Mouse (Mus musculus) urinary bladder, postnatal 0 days (tissue): ENCODE results near the gene Olfr770. TPM values are rescaled to one million over a fixed set of nuclear protein-coding genes. Genes with fewer than 3 reads are reported as not detected.

Experiments
- polyA plus RNA-seq: library from polyadenylated mRNA; unstranded; fragments of >200 nt; fragmentation: Nextera tagmentation; extraction: Ambion mirVana; gene quantifications from 2 replicates; pipeline ENCODE4 v1.2.1, GENCODE M21; 2015

Olfr770 gene
- not detected in 2 replicates for polyA plus RNA-seq

DNA sequence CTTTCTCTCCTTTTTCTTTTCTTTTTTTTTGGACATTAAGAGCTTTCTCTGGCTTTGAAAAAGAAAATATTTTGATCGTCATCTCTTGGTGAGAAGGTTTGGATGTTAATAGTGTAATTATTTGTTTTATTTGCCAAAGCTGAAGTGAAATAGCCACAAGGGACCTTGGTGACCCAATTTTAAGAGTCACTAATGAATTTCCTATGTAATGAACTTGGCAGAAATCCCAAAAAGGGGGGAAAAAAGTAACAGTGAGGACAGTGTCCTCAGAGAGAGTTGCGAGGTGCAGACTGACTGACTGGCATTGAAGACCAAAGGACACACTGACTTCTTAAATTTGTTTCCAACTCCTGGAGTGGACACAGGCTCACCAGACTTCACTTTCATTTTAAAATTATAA lies at the start of gene Olfr770:
TSS of gene Olfr770 (minus strand) at position 101 of the 400 bp plus-strand sequence.

DNA sequence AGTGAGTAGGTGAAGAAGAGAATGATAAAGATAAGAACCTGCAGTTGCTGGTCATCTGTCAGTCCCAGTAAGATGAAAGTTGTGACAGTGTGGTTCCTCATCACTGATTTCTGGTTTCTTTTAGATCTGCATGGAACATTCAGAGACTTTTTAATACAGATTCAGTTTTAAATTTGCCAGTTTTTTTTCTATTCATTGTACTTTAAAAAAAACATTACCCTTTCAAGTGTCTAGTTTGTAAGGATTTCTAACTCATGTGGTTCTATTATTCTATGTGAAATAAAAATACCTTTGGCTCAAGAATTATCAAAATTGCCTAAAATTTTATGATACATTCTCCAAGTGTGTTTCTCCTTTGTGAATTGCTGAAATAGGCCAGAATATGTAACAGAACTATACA lies 48.5 kb upstream of the Olfr770 start, which contains the start of gene Olfr773:
TSS of gene Olfr773 (minus strand) at position 101 of the 400 bp plus-strand sequence.

DNA sequence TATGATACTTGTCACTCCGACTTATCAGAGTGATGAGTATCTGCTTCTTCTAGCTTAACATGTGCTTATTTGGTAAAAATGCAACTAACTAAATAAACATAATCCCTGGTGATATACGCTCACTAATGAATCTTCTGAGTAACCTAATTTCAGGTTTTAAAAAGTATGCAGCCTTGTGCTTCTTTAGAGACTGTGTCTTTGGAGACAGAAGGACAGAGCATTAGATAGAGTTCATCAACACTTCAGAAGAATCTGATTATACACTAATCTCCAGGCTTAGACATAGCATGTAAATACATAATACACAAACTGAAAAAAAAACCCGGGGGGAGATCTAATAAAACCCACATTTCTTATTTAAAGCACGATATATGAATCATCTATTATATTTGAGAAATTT lies 39.0 kb upstream of the Olfr770 start, which contains the start of gene Olfr772:
TSS of gene Olfr772 (minus strand) at position 101 of the 400 bp plus-strand sequence.

DNA sequence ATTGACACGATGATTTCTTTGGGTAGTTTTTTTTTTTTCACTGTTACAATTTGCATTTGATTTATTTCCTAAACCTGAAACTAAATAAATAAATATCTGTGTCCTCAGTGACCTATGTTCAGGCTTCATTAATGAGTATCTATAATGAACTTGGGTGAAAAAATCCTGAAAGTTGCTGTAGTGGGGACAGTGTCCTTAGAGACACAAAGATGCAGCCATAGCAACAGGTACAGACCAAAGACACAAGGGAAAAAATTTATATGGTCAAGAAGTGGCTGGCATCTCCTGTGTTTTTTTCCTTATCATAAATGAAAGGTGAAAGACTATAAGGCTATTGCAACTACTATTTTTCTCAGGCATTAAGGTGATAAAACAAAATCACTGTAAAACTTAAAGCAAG lies 25.9 kb upstream of the Olfr770 start, which contains the start of gene Olfr771:
TSS of gene Olfr771 (minus strand) at position 101 of the 400 bp plus-strand sequence.

DNA sequence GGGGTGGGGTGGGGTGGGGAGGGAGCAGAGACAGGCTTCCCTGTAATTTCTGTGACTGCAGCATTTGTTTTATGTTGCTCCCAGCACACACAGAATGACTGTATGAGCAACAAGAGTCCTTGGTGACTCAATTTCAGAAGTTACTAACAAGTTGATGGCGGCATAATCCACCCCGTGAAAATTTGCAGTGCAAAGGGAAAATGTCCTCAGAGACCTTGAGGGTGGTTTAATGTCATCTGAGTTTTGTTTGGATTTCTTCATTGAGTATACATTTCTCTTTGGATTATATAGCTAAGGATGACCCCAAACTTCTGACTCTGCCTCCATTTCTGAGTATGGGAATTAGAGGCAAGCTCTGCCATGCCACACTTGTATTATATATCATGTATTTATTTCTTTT lies 21.0 kb downstream of the Olfr770 start, which contains the start of gene Olfr769:
TSS of gene Olfr769 (minus strand) at position 101 of the 400 bp plus-strand sequence.

DNA sequence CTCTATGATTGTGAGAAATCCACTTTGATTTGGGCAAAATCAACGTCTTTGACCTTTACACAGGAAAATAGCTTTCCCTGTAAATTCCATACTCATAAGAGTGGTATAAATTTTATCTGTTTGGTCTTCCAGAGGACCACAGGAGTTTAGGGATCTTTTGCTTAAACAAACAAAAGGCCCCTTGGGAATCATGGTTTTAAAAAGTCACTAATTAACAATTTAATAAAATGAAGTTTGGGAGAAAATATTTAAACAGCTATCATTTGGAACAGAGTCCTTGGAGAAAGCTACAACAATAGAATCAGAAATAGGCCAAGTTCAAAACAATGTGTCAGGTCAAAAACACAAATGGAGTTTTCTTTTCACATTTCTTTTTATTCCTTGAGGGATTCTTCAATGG lies 39.5 kb downstream of the Olfr770 start, which contains the start of gene Olfr768:
TSS of gene Olfr768 (minus strand) at position 101 of the 400 bp plus-strand sequence.

DNA sequence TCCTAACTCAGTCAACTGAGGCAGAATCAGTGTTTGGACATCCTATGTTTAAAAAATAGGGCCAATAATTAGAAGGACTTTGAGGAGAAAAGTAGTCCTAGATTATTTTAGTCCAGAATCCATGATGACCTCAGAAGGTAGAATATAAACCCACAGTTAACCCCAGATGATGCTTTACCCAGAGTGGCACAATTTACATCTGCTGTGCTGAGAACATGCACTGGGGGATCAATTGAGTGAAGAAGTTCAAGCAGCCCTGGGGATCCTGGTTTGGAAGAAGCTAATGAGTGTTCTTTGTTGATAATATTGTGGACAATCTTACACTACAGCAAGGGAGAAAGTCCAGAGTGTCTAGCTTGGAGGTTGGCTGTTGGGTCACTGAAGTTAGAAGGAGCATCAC lies 56.0 kb downstream of the Olfr770 start, which contains the start of gene Olfr767:
TSS of gene Olfr767 (minus strand) at position 101 of the 400 bp plus-strand sequence.

Other genes starting within 250 kb of the Olfr770 start
- gene Gdf11, start 247.3 kb downstream of the Olfr770 start, polyA plus RNA-seq, result 1.6 and 1.7 TPM in 2 replicates
- gene Cd63, start 238.0 kb downstream of the Olfr770 start, polyA plus RNA-seq, result 982 and 1,003 TPM in 2 replicates
- gene Rdh5, start 216.1 kb downstream of the Olfr770 start, polyA plus RNA-seq, result 12.6 and 16.5 TPM in 2 replicates
- 308 and 318 TPM in 2 replicates for gene Bloc1s1, start 215.0 kb downstream of the Olfr770 start, polyA plus RNA-seq
- 28.2 and 36.5 TPM in 2 replicates for gene Itga7, start 205.2 kb downstream of the Olfr770 start, polyA plus RNA-seq
- gene Mettl7b, start 178.0 kb downstream of the Olfr770 start, polyA plus RNA-seq, result 0.34 and 0.73 TPM in 2 replicates
- not detected in 2 replicates for gene Olfr9, start 149.6 kb downstream of the Olfr770 start, polyA plus RNA-seq
- not detected in 2 replicates for gene Olfr763, start 128.2 kb downstream of the Olfr770 start, polyA plus RNA-seq
- gene Olfr764-ps1, start 99.1 kb downstream of the Olfr770 start, polyA plus RNA-seq, result not detected in 2 replicates
- gene Olfr765, start 89.0 kb downstream of the Olfr770 start, polyA plus RNA-seq, result not detected in 2 replicates
- not detected in 2 replicates for gene Olfr766-ps1, start 70.0 kb downstream of the Olfr770 start, polyA plus RNA-seq
- gene Olfr767, start 56.1 kb downstream of the Olfr770 start, polyA plus RNA-seq, result not detected in 2 replicates
- not detected in 2 replicates for gene Olfr768, start 39.6 kb downstream of the Olfr770 start, polyA plus RNA-seq
- gene Olfr769, start 21.1 kb downstream of the Olfr770 start, polyA plus RNA-seq, result not detected in 2 replicates
- not detected in 2 replicates for gene Olfr771, start 25.8 kb upstream of the Olfr770 start, polyA plus RNA-seq
- gene Olfr772, start 38.9 kb upstream of the Olfr770 start, polyA plus RNA-seq, result not detected in 2 replicates
- not detected in 2 replicates for gene Olfr773, start 48.4 kb upstream of the Olfr770 start, polyA plus RNA-seq
- not detected in 2 replicates for gene Olfr774, start 97.2 kb upstream of the Olfr770 start, polyA plus RNA-seq
- not detected in 2 replicates for gene Olfr775, start 109.4 kb upstream of the Olfr770 start, polyA plus RNA-seq
- gene Olfr776, start 120.1 kb upstream of the Olfr770 start, polyA plus RNA-seq, result not detected in 2 replicates
- gene Olfr777, start 132.5 kb upstream of the Olfr770 start, polyA plus RNA-seq, result not detected in 2 replicates
- not detected in 2 replicates for gene Olfr780, start 179.1 kb upstream of the Olfr770 start, polyA plus RNA-seq
- gene Olfr781, start 189.9 kb upstream of the Olfr770 start, polyA plus RNA-seq, result not detected in 2 replicates
- not detected in 2 replicates for gene Olfr782, start 209.9 kb upstream of the Olfr770 start, polyA plus RNA-seq
- not detected in 2 replicates for gene Olfr784, start 245.1 kb upstream of the Olfr770 start, polyA plus RNA-seq